Mouse (Mus musculus) thymus, adult 2 months (tissue): Measurements from ENCODE around the gene Cxadr.

Experiments used
- CTCF ChIP-seq: fragments of 200-500 bp; IDR thresholded peaks from 2 replicates; pipeline ENCODE4 v1.5.1; 2012; ENCODE audit warnings: mild to moderate bottlenecking, control low read depth, low read length, moderate library complexity, borderline replicate concordance; ENCODE audit not compliant: control insufficient read depth, poor library complexity, insufficient read depth; ENCODE audit errors: extremely low read depth
- POLR2A ChIP-seq: fragments of 200-500 bp; IDR thresholded peaks from 2 replicates; pipeline ENCODE4 v1.6.1; 2012; ENCODE audit warnings: mild to moderate bottlenecking, low read length, control low read depth, moderate library complexity; ENCODE audit not compliant: control insufficient read depth, poor library complexity, insufficient read depth; ENCODE audit errors: extremely low read depth

GRCm38 (mm10) chr16:78378493-78378892 lies 77.2 kb downstream of the Cxadr start:
- no peak for TF ChIP-seq POLR2A
- no peak for TF ChIP-seq CTCF
